ENCODE assay signal across 8 mouse cellular contexts in the genomic region with DNA sequence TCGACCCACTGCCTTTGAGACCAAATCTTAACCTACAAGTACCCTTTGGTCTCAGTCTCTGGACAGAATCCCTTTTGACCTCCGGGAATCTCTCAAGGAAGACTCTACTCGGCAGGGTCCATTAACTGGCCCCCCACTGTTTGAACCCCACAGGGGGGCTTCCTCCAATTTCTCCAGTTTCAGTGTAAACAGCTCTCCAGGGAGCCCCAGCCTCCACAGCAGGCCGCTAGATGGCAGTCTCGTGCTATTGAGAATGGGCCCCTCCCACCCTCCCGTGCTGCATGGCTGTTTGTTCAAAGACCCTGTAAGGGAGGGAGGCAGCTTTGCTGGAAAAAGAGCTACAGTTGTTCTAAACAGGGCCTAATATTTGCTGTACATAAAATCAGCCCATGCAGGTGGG. TPM values are rescaled to one million over a fixed set of nuclear protein-coding genes. Genes with fewer than 3 reads are reported as not detected.
DNase-seq lines count a peak whose midpoint lies in the region; ATAC-seq and TF ChIP-seq lines count a peak whose summit lies in the region.

No protein-coding gene starts in this region.

- no peak overlapping the region for H3K27ac ChIP-seq in CH12.LX (ENCODE audit: insufficient read depth, low read depth)
- H3K27ac ChIP-seq in embryonic facial prominence, embryonic 13.5 days = peak overlapping the region; percentile 98

- H3K36me3 ChIP-seq in CH12.LX (replicated peaks in 1 of 2; ENCODE audit: control insufficient read depth in 1 of 2, insufficient read depth in 1 of 2, low read length in 1 of 2) = peaks cover 31 to 71% of the 10 kb centered on the region in 2 experiments
- H3K36me3 ChIP-seq in embryonic facial prominence, embryonic 13.5 days = peaks cover 23% of the 10 kb centered on the region

- intact Hi-C loops in heart, postnatal 36 days (cut with DNase I) = loop anchor here (1.0 to 5.0 kb wide), 2 partner anchors 42 to 134 kb away; no protein-coding TSS in a partner anchor

- ATAC-seq in embryonic facial prominence, embryonic 13.5 days (ENCODE audit: insufficient number of reproducible peaks, insufficient read depth, low FRiP score, low TSS enrichment, low read depth) = peak; percentile 64; the same call in 1 of the 2 replicates

- in situ Hi-C loops in CH12.LX (cut with MboI; ENCODE audit: low pct_ligation_motif_present, low pct_unique_long_range_greater_than_20kb, low sequenced_read_pairs) = no loop called here

- H3K9me3 ChIP-seq in CH12.LX (replicated peaks; ENCODE audit: low read length) = no peaks in the 10 kb centered on the region
- H3K9me3 ChIP-seq in embryonic facial prominence, embryonic 13.5 days = no peaks in the 10 kb centered on the region

- peak; percentile 49 for DNase-seq in CH12.LX (ENCODE audit: extremely low read depth)
- peak; percentile 70 for DNase-seq in adrenal gland, postnatal 25 days
- peak; percentile 68 to 78 for DNase-seq in heart, postnatal 36 days
- peak; percentile 53 to 56 for DNase-seq in layer of hippocampus, postnatal 14 days (ENCODE audit: low spot score in 2 of 2)
- peak; percentile 78 for DNase-seq in lung, postnatal 14 days
- peak; percentile 52 to 77 for DNase-seq in right cerebral cortex, postnatal 10 days (ENCODE audit: low spot score in 2 of 2)
- peak; percentile 43 to 44 for DNase-seq in urinary bladder, postnatal 36 days (ENCODE audit: low spot score in 2 of 2)

- H3K4me3 ChIP-seq in CH12.LX (replicated peaks in 1 of 3; ENCODE audit: low read depth in 2 of 3, low read length in 2 of 3, poor library complexity in 1 of 3) = no peak overlapping the region
- no peak overlapping the region for H3K4me3 ChIP-seq in embryonic facial prominence, embryonic 13.5 days

- no peak overlapping the region for H3K4me2 ChIP-seq in CH12.LX (ENCODE audit: insufficient read depth, low read depth, poor library complexity, severe bottlenecking)
- peak overlapping the region; percentile 27 for H3K4me2 ChIP-seq in embryonic facial prominence, embryonic 13.5 days

- 3% methylated on average over 6 of the region's 6 CpGs for WGBS in embryonic facial prominence, embryonic 13.5 days

- no peak for TF ChIP-seq EP300 in CH12.LX (IDR thresholded peaks at IDR 0.05; ENCODE audit: low read length)

- H3K79me2 ChIP-seq in CH12.LX (replicated peaks; ENCODE audit: control insufficient read depth, extremely low read depth, insufficient read depth, poor library complexity, severe bottlenecking) = peaks cover 4% of the 10 kb centered on the region

- peak; percentile 29 for TF ChIP-seq RAD21 in CH12.LX (IDR thresholded peaks at IDR 0.05; ENCODE audit: low read depth, low read length)

- TF ChIP-seq CTCF in CH12.LX (conservative IDR thresholded peaks at IDR 0.05 in 1 of 2, IDR thresholded peaks at IDR 0.05 in 1 of 2; ENCODE audit: low read depth in 2 of 2, low read length in 2 of 2) = peak in 1 of 2 experiments; percentile 57; a peak in 2 of 4 replicates

- TF ChIP-seq POLR2A in CH12.LX (IDR thresholded peaks at IDR 0.05; ENCODE audit: low read depth, low read length) = no peak

- H3K9ac ChIP-seq in CH12.LX (ENCODE audit: insufficient read depth, low read depth) = no peak overlapping the region
- H3K9ac ChIP-seq in embryonic facial prominence, embryonic 13.5 days = peak overlapping the region; percentile 61

- peaks cover 6 to 21% of the 10 kb centered on the region in 2 experiments for H3K4me1 ChIP-seq in CH12.LX (ENCODE audit: control insufficient read depth in 1 of 2, insufficient read depth in 2 of 2)
- peaks cover 75% of the 10 kb centered on the region for H3K4me1 ChIP-seq in embryonic facial prominence, embryonic 13.5 days

- no peaks in the 10 kb centered on the region for H3K27me3 ChIP-seq in CH12.LX (replicated peaks)
- H3K27me3 ChIP-seq in embryonic facial prominence, embryonic 13.5 days = no peaks in the 10 kb centered on the region

- dilution Hi-C loops in CH12.LX (cut with MboI; ENCODE audit: extremely low pct_ligation_motif_present, extremely low pct_unique_long_range_greater_than_20kb, low sequenced_read_pairs) = no loop called here

TF ChIP-seq in CH12.LX, 34 proteins besides CTCF, POLR2A, EP300 and RAD21:
- TF ChIP-seq ZMIZ1 (IDR thresholded peaks at IDR 0.05; ENCODE audit: low read depth, low read length) (no peak), SMC3 (IDR thresholded peaks at IDR 0.05; ENCODE audit: low read depth, low read length) (peak; percentile 36), PAX5 (IDR thresholded peaks at IDR 0.05; ENCODE audit: low read length) (no peak), ETS1 (conservative IDR thresholded peaks at IDR 0.05; ENCODE audit: low read depth, low read length) (no peak), JUND (conservative IDR thresholded peaks at IDR 0.05; ENCODE audit: low read depth, low read length) (no peak), GABPA (IDR thresholded peaks at IDR 0.05; ENCODE audit: insufficient replicate concordance, low read depth, low read length) (no peak), SIN3A (IDR thresholded peaks at IDR 0.05; ENCODE audit: low read length) (no peak)
TF ChIP-seq in CH12.LX: peak in this region for 1.

RNA-seq across cellular contexts. Expression of a gene that starts 5.4 kb away (rescaled TPM):
- total RNA-seq in CH12.LX (2012; rRNA removed) (58.9 and 71.2 TPM in 2 replicates), CH12.LX (2014; rRNA removed) (60.7 and 70.8 TPM in 2 replicates)
- 7.5 and 8.3 TPM in 2 replicates for polyA plus RNA-seq in CH12.LX (2012; ENCODE audit: insufficient read length, low read depth)
- 4.5 and 13.8 TPM in 2 replicates for total RNA-seq in adrenal gland, postnatal 25 days (2021)
- polyA plus RNA-seq in embryonic facial prominence, embryonic 13.5 days (2015; fragmentation: Nextera tagmentation; extraction: Ambion mirVana) = 36.0 and 36.7 TPM in 2 replicates
- 10 to 100 TPM; 12.8 to 13.1 TPM for total RNA-seq in heart, postnatal 36 days (2021)
- total RNA-seq in layer of hippocampus, postnatal 14 days (2021) = 1 to 10 TPM; 4.2 to 5.1 TPM

RNA-seq across cellular contexts. Expression of a gene that starts 39.2 kb away (rescaled TPM):
- total RNA-seq in CH12.LX (2012; rRNA removed) = 1.5 and 3.1 TPM in 2 replicates
- total RNA-seq in CH12.LX (2014; rRNA removed) = 3.3 and 4.1 TPM in 2 replicates
- 13.3 and 16.9 TPM in 2 replicates for polyA plus RNA-seq in CH12.LX (2012; ENCODE audit: insufficient read length, low read depth)
- total RNA-seq in adrenal gland, postnatal 25 days (2021) = not detected in 2 replicates
- polyA plus RNA-seq in embryonic facial prominence, embryonic 13.5 days (2015; fragmentation: Nextera tagmentation; extraction: Ambion mirVana) = 3.8 and 5.8 TPM in 2 replicates
- under 1 TPM; 0.61 to 0.68 TPM for total RNA-seq in heart, postnatal 36 days (2021)
- total RNA-seq in layer of hippocampus, postnatal 14 days (2021) = under 1 TPM; 0.92 to 0.95 TPM
